Mouse (Mus musculus): ENCODE data around the gene Rabl6. TPM values are rescaled to one million over a fixed set of nuclear protein-coding genes. Genes with fewer than 3 reads are reported as not detected.

The Rabl6 gene
- polyA plus RNA-seq, 1 experiment = 86.8 TPM

GRCm38 (mm10) chr2:25616398-25616797, 8.1 kb upstream of the Rabl6 start:
- no peak for TF ChIP-seq GATA1 (IDR thresholded peaks at IDR 0.05; ENCODE audit: low read length)

DNA sequence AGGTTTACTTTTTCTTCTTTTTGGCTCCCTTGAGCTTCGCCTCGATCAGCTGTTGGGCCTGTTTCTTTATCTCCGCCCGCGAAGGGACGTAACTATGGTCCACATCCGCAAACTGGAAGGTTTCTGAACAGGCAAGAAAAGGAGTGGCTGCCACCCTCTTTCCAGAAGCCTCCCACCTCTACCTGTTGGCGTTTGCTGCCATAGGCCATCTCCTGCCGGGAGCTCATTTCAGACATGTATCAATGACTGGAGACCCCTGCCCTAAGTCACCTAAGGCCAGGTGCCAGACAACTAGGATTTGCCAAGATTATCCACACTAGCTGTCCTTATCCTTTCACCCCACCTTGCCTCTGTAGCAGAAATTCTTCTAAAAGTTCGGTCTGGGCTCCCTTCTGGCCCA, 350 bp upstream of the Rabl6 start:
- TF ChIP-seq GATA1 (IDR thresholded peaks at IDR 0.05; ENCODE audit: low read length) = no peak

DNA sequence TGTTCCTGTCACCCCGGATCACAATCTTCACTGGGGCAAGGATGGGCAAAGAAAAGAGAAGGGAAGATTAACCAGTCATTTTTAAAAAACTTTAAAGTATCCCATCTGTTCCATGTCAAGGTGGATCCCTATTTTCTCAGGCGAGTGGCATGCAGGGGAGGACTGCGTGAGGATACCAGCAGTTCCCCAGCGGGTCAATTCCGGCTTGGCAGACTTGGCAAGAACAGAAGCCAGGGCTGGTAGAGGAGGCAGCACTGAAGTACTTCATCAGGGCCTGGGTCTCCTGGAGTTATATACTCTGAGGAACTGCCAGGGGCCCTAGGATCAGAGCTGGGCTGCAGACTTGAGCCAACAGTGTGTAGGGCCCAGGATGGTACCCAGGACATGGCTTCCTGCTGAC, 5.8 kb downstream of the Rabl6 start:
- no peak for TF ChIP-seq GATA1 (IDR thresholded peaks at IDR 0.05; ENCODE audit: low read length)

- no peak for TF ChIP-seq GATA1 (IDR thresholded peaks at IDR 0.05; ENCODE audit: low read length)
These were observed 8.3 kb downstream of the Rabl6 start for GRCm38 (mm10) chr2:25600037-25600436.

- no peak for TF ChIP-seq GATA1 (IDR thresholded peaks at IDR 0.05; ENCODE audit: low read length)
These were observed 9.6 kb downstream of the Rabl6 start for GRCm38 (mm10) chr2:25598749-25599148.

DNA sequence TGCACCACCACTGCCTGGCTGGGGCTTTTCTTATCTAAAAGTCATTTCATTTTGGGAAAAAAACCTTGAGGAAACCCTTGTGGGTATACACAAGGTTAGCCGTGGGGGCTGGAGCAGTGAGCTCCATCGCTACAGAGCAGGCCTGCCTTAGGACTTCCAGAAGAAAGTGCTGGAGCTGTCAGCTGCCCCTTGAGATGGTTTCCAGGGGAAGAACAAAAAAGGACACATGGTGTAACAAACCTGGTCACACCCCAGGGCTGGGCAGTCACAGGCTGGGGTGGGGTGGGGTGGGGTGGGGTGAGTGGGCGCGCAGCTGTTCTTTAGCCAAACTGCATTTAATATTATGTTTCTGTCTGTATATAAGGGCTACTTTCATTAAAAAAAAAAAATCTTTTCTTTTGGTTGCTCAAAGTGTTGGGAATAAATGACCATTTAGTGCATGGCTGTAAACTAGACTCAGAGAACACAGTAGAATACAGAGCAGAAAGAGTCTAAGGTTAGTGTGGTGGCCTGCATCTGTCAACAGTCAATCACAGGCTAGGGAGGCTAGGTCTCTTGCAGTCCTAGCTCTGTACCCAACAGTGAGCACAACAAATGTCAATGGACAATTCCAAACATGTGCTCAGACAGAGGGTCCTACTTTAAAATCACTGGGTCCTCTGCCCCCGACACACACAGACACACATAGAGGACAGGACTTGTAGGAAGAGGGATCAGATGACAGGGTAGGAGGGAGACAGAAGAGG, 11.4 kb downstream of the Rabl6 start:
- TF ChIP-seq GATA1 (IDR thresholded peaks at IDR 0.05; ENCODE audit: low read length) = no peak

DNA sequence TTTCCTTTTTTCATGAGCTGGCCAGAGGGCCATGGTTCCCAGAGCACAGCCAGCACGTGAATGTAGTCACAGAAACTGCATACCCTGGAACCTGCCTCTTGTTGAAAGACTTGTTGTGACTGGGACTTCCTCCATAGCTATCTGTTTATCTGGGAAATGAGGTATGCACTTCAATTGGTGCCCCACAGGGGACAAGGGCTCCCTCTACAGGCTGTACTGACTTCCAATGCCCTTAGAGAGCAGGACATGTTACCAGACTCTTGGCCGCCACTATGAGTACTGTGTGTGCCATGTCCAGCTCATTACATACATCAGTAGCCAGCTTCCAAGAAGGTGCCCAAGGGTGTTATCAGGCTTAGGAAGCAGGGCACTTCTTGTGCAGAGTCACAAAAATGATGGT, 16.5 kb downstream of the Rabl6 start:
- no peak for TF ChIP-seq GATA1 (IDR thresholded peaks at IDR 0.05; ENCODE audit: low read length)

GRCm38 (mm10) chr2:25588227-25588907, 20.0 kb downstream of the Rabl6 start:
- no peak for TF ChIP-seq GATA1 (IDR thresholded peaks at IDR 0.05; ENCODE audit: low read length)

- no peak for TF ChIP-seq GATA1 (IDR thresholded peaks at IDR 0.05; ENCODE audit: low read length)
These were observed 21.0 kb downstream of the Rabl6 start for GRCm38 (mm10) chr2:25587290-25587689.

- TF ChIP-seq GATA1 (IDR thresholded peaks at IDR 0.05; ENCODE audit: low read length) = no peak
These were observed 22.7 kb downstream of the Rabl6 start for GRCm38 (mm10) chr2:25585601-25586000.

DNA sequence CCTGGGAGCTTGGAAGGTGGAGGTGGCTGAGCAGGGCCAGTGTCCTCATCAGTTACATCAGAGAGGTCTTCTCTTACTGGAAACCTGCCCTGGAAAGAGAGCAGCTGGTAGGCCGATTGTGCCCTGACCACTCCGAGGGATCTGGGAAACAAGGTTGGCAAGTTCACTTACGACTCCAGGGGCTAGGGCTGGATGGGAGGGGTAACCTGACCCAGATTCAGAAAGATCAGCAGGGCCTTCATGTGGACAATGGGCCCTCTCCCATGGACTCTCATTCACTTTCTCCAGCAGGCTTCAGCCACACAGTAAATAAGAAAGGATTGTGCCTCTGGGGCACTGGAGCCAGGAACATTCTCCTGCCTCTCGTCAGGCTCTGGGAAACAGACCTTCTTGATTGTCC, 23.5 kb downstream of the Rabl6 start:
- no peak for TF ChIP-seq GATA1 (IDR thresholded peaks at IDR 0.05; ENCODE audit: low read length)

DNA sequence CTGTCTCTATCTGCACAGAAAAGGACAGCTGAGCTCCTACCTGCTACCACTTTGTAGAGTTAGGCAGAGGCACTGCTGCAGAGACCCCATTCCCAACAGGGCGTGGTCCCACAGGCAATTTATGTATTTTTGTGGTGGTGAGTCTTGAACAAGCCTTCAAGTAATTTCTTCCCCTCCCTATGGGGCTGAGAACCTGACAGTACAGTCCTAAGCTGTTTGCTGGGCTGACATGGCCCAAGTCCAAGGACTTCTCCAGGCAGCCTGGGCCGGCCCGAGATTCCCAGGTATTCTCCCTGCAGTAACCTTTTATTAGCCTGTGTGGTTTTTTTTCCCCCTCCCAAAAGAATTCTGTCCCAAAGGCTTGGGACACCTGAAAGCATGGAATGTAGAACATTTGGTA, 24.2 kb downstream of the Rabl6 start:
- TF ChIP-seq GATA1 (IDR thresholded peaks at IDR 0.05; ENCODE audit: low read length) = no peak

DNA sequence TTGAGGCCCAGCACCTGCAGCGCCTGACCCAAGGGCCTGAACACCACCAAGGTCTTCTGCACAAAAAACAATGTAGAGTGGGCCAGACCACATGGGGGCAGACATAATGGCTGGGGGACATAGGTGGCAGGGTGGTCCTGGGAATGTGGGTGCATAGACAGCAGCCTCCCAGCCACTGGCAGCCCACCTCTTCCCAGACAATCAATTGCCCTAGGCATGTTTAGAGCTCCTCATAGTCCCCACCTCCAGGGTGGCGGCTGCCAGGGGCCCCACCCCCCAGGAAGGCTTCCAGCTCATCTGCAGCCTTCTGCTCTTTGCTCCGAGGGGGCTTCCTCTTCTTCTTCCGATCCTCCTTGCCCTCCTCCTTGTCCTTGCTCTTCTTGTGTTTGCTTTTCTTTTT, 24.8 kb downstream of the Rabl6 start:
- no peak for TF ChIP-seq GATA1 (IDR thresholded peaks at IDR 0.05; ENCODE audit: low read length)

DNA sequence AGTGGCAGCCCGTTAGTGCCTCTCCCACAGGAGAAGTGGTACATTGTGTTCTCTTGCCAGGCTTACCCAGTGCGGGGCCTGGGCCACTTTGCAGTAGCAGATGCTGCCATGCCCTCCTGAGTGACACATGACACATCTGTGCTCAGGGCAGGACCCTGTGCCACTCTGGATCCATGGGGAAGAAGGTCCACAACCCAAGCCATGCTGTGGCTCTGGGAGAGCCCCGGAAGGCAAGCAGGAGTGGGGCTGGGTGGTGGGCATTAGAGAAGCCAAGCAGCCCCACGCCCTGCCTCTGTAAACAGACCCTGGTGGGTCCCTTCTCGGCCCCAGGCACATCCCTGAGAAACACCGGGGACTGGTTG, 25.2 kb downstream of the Rabl6 start:
- no peak for TF ChIP-seq GATA1 (IDR thresholded peaks at IDR 0.05; ENCODE audit: low read length)

DNA sequence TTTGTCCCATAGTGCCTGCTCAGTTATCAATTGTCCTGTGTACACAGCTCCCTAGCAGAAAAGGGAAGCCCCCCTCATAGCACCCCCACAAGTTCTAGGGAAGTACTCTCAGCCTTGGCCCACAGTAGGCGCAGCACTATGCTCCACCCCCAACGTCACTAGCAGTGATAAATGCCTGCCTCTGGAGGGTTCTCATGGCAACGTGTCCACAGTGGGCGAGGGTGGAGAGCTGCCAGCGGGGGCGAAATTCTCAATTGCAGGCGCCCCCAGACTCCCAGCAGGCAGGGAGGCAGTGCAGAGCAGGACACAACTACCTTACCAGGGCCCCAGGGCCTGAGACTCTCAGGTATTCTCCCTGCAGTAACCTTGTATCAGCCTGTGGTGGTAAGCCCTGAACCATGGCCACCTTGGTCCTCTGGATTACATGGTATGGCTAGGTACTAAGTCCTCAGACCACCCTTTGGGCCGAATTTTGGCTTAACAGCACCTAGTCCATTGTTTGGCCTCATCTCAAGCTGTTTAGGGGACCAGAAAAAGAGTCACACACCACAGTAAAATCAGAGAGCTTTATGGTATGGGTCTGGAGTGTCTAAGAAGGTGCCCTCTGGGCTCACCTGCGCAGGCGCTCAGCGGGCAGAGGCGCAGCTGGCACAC, 25.7 kb downstream of the Rabl6 start:
- TF ChIP-seq GATA1 (IDR thresholded peaks at IDR 0.05; ENCODE audit: low read length) = no peak

DNA sequence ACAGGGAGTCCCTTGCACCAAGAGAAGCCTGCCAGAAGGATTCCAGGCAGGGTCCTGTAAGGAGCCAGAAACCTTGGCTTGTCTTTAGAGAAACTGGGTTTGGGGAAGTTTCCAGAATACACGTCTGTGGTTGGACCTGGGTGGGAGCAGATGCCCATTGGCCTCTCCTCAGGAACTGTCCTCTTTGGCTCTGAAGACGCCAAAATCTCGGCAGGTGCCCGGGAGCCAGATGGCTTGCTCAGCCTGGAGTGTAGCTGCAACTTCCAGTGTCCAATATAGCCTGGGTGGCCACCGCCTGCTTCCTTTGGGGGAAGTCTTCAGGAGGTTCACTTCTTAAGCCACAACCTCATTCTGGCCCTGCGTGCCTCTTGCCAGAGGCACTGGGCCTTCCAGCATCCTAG, 26.4 kb downstream of the Rabl6 start:
- TF ChIP-seq GATA1 (IDR thresholded peaks at IDR 0.05; ENCODE audit: low read length) = no peak
